Mouse (Mus musculus): ENCODE measurements at regions not wholly inside any gene's neighbourhood (a gene's known extent, or its start where the extent isn't known, plus 50 kb on each side); places are given as distances from the start of the nearest gene placed in this dataset.

DNA sequence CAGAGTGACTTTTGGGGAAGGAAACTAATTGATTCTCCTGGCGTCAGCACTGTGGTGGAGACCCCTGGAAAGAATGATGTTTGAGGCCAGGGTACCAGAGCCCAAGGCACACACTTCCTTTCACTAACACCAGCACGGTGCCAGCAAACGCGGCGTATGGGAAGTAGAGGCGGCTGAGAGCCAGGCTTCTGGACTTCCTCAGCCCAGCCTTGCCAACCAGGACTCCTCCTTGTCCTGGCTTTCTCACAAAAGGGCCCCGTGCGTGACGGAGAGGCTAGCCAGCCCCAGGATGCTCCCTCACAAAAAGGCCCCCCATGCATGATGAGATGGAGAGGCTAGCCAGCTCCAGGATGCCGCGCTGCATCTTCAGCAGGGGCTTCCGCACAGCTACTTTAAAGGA is 502.1 kb upstream of the Adam5 start:
- Histone ChIP-seq H3K4me3 (ENCODE audit: control insufficient read depth, insufficient read depth, low read length) (no peak overlapping the region), H3K27me3 (ENCODE audit: control insufficient read depth, insufficient read depth, low read length) (no peaks in the 10 kb centered on the region), H3K27ac (ENCODE audit: control insufficient read depth, insufficient read depth, low read length) (no peak overlapping the region), H3K36me3 (ENCODE audit: control insufficient read depth, insufficient read depth, low read length) (no peaks in the 10 kb centered on the region), H3K4me1 (replicated peaks; ENCODE audit: control insufficient read depth, insufficient read depth, low read length) (no peaks in the 10 kb centered on the region)
- TF ChIP-seq CTCF (IDR thresholded peaks at IDR 0.05; ENCODE audit: borderline replicate concordance, control insufficient read depth, extremely low read depth, insufficient read depth, low read length, poor library complexity) = no peak
- no peak for TF ChIP-seq POLR2A (IDR thresholded peaks at IDR 0.05; ENCODE audit: control insufficient read depth, extremely low read depth, insufficient read depth, low read length, poor library complexity)
- no peak for DNase-seq
- 67% methylated on average over 12 of the region's 12 CpGs for WGBS

DNA sequence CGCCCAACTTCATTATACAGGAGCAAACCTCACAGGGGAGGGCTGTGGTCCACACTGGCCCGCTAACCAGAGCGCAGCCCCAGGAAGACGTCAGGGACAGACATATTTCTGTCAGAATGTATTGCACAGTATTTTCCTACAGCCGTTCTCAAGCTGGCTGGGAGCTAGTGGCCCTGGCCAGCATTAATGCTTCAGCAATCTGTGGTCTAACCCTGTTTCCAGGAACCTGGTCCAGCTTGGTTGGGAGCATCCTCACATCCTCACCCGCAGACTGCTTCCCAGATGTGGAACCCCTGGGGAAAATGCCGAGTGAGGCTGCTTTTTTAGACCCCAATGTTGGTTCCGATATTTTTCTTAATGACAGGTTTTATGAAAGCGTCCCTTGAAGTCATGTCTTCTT is 500.6 kb upstream of the Adam5 start:
- no peak overlapping the region for H3K4me3 ChIP-seq (ENCODE audit: control insufficient read depth, insufficient read depth, low read length)
- no peak overlapping the region for H3K27ac ChIP-seq (ENCODE audit: control insufficient read depth, insufficient read depth, low read length)
- H3K27me3 ChIP-seq (ENCODE audit: control insufficient read depth, insufficient read depth, low read length) = no peaks in the 10 kb centered on the region
- no peak for DNase-seq
- TF ChIP-seq CTCF (IDR thresholded peaks at IDR 0.05; ENCODE audit: borderline replicate concordance, control insufficient read depth, extremely low read depth, insufficient read depth, low read length, poor library complexity) = no peak
- no peak for TF ChIP-seq POLR2A (IDR thresholded peaks at IDR 0.05; ENCODE audit: control insufficient read depth, extremely low read depth, insufficient read depth, low read length, poor library complexity)
- H3K36me3 ChIP-seq (ENCODE audit: control insufficient read depth, insufficient read depth, low read length) = no peaks in the 10 kb centered on the region
- 92% methylated on average over 9 of the region's 9 CpGs for WGBS
- H3K4me1 ChIP-seq (replicated peaks; ENCODE audit: control insufficient read depth, insufficient read depth, low read length) = no peaks in the 10 kb centered on the region

DNA sequence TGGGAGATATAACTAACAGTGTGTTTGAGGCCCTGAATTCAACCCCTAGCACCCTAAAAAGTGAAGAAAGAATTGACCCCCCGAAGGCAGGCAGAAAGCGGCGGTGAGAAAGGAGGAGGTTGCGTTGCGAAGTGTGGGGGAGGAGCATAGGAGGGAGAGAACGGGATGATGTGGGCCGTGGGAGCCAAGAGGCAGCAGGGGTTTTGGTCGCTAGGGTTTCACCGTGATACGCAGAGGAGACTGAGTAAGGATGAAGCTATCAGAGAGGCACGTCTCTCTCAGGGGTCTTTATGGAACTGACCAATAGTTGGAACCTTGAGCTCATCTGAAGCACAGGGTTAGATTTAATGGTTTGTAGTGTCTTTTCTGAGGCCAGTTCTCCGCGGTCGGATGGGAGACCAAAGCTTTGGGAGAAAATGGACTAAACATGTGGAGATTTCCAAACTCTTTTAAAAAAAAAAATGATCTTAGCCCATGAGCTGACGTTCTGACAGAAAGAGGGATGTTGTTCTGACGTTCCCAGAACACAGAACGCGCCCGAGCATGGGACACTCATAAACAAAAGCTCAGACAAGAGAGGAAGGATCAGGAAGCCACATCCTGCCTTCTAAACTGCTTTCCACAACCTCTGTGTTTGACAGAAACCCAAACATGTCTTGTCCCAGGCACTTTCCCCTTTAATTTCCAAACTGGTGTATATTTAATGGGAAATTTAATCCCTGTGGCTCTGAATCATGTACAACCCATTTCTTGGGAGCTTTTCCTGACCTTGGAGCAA is 499.7 kb upstream of the Adam5 start:
- Histone ChIP-seq H3K27ac (ENCODE audit: control insufficient read depth, insufficient read depth, low read length) (no peak overlapping the region), H3K36me3 (ENCODE audit: control insufficient read depth, insufficient read depth, low read length) (no peaks in the 10 kb centered on the region), H3K27me3 (ENCODE audit: control insufficient read depth, insufficient read depth, low read length) (no peaks in the 10 kb centered on the region), H3K4me1 (replicated peaks; ENCODE audit: control insufficient read depth, insufficient read depth, low read length) (no peaks in the 10 kb centered on the region), H3K4me3 (ENCODE audit: control insufficient read depth, insufficient read depth, low read length) (no peak overlapping the region)
- DNase-seq = no peak
- 79% methylated on average over 19 of the region's 19 CpGs for WGBS
- TF ChIP-seq POLR2A (IDR thresholded peaks at IDR 0.05; ENCODE audit: control insufficient read depth, extremely low read depth, insufficient read depth, low read length, poor library complexity) = no peak
- TF ChIP-seq CTCF (IDR thresholded peaks at IDR 0.05; ENCODE audit: borderline replicate concordance, control insufficient read depth, extremely low read depth, insufficient read depth, low read length, poor library complexity) = no peak

DNA sequence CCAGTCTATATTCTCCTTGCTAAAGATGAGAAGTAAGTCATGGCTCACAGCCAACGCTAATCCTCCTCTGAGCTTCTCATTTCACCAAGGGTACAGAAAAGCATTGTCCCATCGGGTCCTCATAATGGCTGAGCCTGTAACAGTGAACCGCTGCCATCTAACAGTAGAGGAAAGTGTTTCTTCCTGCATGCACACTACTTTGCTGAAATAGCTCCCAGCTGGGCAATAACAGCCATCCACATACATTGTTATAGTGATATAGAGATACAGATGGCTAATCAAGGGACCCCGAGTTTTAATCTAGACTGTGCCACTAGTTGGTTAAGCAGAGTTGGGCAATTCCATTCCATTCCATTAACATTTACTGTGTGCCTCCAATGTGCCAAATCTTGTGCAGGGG is 492.2 kb upstream of the Adam5 start:
- H3K27me3 ChIP-seq (ENCODE audit: control insufficient read depth, insufficient read depth, low read length) = no peaks in the 10 kb centered on the region
- H3K4me3 ChIP-seq (ENCODE audit: control insufficient read depth, insufficient read depth, low read length) = no peak overlapping the region
- 92% methylated on average over 4 of the region's 4 CpGs for WGBS
- no peaks in the 10 kb centered on the region for H3K36me3 ChIP-seq (ENCODE audit: control insufficient read depth, insufficient read depth, low read length)
- H3K4me1 ChIP-seq (replicated peaks; ENCODE audit: control insufficient read depth, insufficient read depth, low read length) = no peaks in the 10 kb centered on the region
- no peak overlapping the region for H3K27ac ChIP-seq (ENCODE audit: control insufficient read depth, insufficient read depth, low read length)
- no peak for DNase-seq
- TF ChIP-seq CTCF (IDR thresholded peaks at IDR 0.05; ENCODE audit: borderline replicate concordance, control insufficient read depth, extremely low read depth, insufficient read depth, low read length, poor library complexity) (no peak), POLR2A (IDR thresholded peaks at IDR 0.05; ENCODE audit: control insufficient read depth, extremely low read depth, insufficient read depth, low read length, poor library complexity) (no peak)

DNA sequence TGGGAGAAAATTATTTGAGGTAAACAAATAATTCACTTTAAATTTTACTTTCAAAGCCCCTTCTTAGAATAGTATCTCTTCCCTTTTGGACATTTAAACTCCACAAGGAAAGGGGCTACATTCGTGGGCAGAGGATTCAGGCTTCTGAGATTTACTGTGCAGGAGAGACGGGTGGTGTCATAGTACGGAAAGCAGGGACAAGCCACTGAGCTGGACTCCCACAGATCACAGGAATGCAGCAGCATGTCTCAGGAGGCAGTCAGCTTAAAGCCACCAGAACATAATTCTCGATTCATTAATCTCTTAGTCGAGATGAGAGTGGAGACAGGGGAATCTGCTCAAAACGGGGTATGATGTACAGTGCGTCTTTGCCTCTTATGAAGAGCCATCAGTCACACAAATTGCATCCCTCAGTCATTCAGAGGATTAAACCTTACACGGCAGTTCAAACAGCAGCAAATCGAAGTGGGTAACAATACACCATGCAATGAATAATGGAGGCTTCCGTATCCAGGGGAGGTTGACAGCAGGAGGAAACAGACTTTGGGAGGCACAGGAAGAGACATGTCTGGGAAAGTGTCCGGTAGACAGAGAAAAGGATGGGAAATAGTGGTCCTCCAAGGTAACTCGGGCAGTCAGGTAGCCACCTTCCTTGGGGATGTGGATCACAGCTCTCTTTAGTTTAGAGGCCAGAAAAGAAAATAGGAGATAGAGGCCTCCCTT is 487.8 kb upstream of the Adam5 start:
- 85% methylated on average over 12 of the region's 12 CpGs for WGBS
- DNase-seq = no peak
- H3K27me3 ChIP-seq (ENCODE audit: control insufficient read depth, insufficient read depth, low read length) = no peaks in the 10 kb centered on the region
- no peak for TF ChIP-seq POLR2A (IDR thresholded peaks at IDR 0.05; ENCODE audit: control insufficient read depth, extremely low read depth, insufficient read depth, low read length, poor library complexity)
- no peak for TF ChIP-seq CTCF (IDR thresholded peaks at IDR 0.05; ENCODE audit: borderline replicate concordance, control insufficient read depth, extremely low read depth, insufficient read depth, low read length, poor library complexity)
- H3K4me1 ChIP-seq (replicated peaks; ENCODE audit: control insufficient read depth, insufficient read depth, low read length) = no peaks in the 10 kb centered on the region
- H3K4me3 ChIP-seq (ENCODE audit: control insufficient read depth, insufficient read depth, low read length) = no peak overlapping the region
- no peak overlapping the region for H3K27ac ChIP-seq (ENCODE audit: control insufficient read depth, insufficient read depth, low read length)
- no peaks in the 10 kb centered on the region for H3K36me3 ChIP-seq (ENCODE audit: control insufficient read depth, insufficient read depth, low read length)

DNA sequence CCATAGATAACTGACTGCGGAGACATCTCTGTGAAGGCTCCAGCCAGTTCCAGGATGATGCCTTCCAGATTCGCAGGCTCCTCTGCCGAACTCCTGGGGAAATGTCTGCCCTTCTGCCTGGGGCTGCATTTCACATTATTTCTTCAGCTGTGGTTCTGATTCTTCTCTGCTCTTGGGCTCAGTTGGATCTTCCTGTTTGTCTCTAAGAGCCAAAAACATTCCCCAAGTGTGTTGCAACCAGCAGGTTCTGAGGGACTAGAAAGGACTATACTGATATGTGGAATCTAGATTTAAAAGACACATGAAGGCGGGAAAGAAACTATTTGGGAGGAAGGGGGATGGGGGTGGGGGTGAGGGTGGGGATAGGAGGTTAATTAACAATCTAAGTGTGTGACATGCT is 483.8 kb upstream of the Adam5 start:
- H3K27ac ChIP-seq (ENCODE audit: control insufficient read depth, insufficient read depth, low read length) = no peak overlapping the region
- 94% methylated on average over 4 of the region's 4 CpGs for WGBS
- no peak for DNase-seq
- TF ChIP-seq POLR2A (IDR thresholded peaks at IDR 0.05; ENCODE audit: control insufficient read depth, extremely low read depth, insufficient read depth, low read length, poor library complexity) (no peak), CTCF (IDR thresholded peaks at IDR 0.05; ENCODE audit: borderline replicate concordance, control insufficient read depth, extremely low read depth, insufficient read depth, low read length, poor library complexity) (no peak)
- H3K4me3 ChIP-seq (ENCODE audit: control insufficient read depth, insufficient read depth, low read length) = no peak overlapping the region
- no peaks in the 10 kb centered on the region for H3K36me3 ChIP-seq (ENCODE audit: control insufficient read depth, insufficient read depth, low read length)
- H3K27me3 ChIP-seq (ENCODE audit: control insufficient read depth, insufficient read depth, low read length) = no peaks in the 10 kb centered on the region
- no peaks in the 10 kb centered on the region for H3K4me1 ChIP-seq (replicated peaks; ENCODE audit: control insufficient read depth, insufficient read depth, low read length)
